Mouse (Mus musculus) thymus, postnatal 14 days (tissue): ENCODE data around the gene Pde4b.

ENCODE experiments used
- DNase-seq: peaks from one replicate; pipeline ENCODE4 v3.0.0; 2021

Gene Pde4b

GRCm38 (mm10) chr4:102558328-102558727 lies 471.0 kb downstream of the Pde4b start:
- no peak for DNase-seq

- no peak for DNase-seq
These were observed 473.4 kb downstream of the Pde4b start for GRCm38 (mm10) chr4:102560676-102561280.

GRCm38 (mm10) chr4:102563273-102563855 lies 476.0 kb downstream of the Pde4b start:
- no peak for DNase-seq

DNA sequence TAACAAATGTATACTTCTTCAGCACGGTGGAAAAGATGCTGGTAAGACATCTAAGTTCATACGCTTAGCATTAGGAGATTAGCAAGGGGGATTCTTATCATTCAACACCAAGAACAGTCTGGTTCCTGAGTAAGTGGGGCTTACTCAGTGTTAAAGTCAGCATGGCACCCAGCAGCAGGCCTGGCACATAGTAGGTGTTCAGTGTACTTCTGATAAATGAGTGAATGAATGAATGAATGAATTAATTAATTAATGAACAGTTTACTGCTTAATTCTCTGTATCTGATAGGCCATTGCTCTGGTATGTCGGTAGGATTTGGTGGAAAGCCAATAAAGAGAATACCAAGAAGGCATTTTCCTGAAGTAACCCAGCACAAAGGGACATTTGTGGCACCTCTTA lies 476.9 kb downstream of the Pde4b start:
- no peak for DNase-seq

DNA sequence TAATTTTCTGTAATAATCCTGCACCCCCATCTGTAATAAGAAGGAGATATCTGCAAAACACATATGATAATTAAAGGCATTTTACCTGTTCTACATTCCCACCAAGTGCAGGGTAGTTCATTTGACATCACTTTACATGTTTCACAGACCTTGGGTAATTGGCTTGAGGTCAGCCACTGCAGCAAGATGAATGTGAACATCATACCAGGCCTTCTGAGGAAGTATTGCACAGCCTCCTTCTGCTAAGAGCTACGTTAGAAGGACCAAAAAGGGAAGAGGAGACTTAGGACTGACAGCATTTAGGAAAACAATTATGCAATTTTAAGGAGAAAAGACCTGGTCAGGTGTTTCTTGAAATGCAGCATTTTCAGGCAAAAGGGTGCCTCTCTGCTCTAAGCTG lies 479.1 kb downstream of the Pde4b start:
- no peak for DNase-seq

GRCm38 (mm10) chr4:102567111-102567510 lies 479.8 kb downstream of the Pde4b start:
- peak; percentile 40 for DNase-seq

DNA sequence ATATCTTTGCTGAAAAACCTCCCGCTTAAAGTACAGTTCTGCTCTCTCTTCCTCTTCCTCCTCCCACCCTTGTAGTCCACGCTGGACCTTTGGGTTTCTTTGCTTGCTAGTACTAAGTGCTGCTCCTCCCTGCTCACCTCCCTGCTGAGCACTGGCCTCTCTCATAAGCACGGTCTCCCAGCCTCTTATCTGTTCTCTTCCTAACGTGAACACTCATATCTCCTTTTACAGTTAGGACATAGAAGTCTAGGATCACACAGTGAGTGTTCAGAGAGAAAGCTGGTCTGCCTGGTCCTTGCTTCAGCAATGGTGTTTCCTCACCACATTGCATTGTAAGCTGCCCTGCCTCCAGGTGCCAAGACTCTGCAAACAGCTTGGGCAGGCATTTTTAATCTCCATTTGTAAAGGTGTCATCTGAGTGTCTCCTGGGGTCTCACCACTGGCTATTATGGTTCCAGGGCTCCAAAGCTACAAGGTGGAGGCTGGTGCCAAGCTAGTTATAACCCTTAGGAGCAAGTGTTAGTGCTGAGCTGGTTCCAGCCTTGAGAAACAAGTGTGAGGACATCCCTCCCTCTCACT lies 480.4 kb downstream of the Pde4b start:
- DNase-seq, result peak; percentile 26

DNA sequence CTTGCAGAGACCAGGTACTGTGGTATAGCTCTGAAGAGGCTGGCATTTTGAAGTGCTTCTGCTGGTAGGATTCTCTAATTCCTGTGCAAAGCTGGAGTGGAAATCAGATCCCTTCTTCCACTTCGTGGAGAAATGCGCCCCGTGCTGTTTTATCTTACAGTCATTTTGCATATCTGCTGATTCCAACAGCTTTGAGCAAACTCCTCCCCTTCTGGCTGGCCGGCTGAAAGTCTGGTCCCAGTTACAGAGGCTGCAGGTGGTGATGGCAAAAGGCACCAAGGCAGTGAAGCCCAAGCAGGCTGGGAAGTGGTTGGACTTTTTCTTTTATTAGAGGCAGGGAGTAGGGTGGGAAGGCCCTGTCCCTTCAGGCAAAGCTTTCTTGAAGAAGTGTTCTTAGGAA lies 481.2 kb downstream of the Pde4b start:
- peak; percentile 63 for DNase-seq

DNA sequence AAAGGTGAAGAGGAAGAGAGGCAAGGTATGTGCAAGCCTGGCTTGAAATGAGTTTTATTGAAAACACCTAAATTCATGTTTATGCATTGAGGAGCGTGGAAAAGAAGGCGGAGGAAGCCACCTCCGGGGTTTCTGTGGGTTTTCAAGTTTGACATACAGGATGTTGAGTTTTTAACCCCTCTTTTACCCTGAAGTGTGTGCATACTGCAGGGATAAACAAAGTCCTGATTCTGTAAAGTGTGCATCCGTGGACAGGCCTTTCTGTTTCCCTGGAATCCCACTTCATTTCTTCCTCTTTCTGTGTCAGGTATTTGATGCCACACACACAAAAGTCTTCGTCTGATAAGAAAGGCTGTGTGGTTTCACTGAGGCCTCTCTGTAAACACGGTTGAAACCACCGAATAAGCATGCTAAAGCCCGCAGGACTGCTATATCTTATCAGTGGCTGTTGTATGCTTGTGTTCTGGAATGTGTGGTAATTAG lies 481.8 kb downstream of the Pde4b start:
- peak; percentile 77 for DNase-seq

DNA sequence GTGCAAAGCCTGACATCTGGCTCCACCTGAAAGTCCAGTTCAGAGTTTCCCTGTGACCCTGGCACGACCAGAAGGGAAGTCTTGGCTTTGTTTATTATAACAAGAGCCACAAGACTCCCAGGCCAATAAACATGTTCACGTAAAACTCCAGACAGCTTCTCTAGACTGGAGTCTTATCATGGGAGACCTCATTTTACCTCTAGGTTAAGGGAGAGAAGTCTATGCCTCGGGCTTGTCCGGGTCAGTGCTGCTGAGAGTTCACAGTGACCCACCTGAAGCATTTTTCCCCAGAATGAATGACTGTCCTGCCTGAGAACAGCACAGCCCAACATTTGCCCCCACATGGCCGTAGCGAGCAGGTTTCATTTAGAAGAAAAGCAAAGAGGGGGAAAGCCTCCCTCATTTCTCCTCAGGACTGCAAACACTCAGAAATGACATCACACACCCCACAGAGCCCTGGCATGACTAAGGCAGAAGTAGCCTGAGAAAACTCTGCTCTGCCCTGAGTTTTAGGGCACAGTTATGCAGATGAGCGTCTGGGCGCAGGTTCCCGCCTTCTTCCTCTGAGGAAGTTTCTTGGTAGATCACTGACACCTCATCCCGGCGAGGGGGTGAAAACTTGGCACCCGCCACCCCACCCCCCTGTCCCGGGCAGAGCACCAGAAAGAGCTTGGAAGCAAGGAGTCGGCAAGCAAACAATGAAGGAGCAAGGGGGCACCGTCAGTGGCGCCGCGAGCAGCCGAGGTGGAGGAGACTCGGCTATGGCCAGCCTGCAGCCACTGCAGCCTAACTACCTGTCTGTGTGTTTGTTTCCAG lies 482.8 kb downstream of the Pde4b start:
- peak; percentile 80 for DNase-seq

DNA sequence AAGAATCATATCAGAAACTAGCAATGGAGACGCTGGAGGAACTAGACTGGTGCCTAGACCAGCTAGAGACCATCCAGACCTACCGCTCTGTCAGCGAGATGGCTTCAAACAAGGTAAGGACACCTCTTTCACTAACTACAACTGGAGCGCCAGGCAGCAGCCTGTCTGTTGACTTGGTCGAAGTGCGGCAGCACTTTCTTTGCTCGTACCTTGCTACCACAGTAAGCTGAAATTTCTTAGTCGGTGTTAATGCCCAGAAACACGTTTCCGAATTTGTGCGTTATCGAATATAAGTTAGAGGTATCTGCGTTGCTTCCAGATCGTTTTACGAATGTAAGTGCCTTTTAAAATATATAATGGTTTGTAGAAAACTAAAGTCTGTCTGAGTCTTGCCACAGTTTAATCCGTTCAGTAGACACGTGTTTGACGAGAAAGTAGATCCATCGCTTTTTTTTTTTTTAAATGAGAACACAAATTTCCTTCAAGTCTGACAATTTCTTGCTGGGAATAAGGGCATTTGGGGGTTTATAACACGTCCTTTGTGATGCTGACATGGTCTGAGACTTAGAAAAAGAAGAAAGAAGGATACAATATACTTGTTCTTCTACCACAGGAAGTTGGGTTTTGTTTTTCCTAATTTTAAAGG lies 483.5 kb downstream of the Pde4b start:
- peak; percentile 64 for DNase-seq

GRCm38 (mm10) chr4:102572031-102572430 lies 484.7 kb downstream of the Pde4b start:
- peak; percentile 29 for DNase-seq

DNA sequence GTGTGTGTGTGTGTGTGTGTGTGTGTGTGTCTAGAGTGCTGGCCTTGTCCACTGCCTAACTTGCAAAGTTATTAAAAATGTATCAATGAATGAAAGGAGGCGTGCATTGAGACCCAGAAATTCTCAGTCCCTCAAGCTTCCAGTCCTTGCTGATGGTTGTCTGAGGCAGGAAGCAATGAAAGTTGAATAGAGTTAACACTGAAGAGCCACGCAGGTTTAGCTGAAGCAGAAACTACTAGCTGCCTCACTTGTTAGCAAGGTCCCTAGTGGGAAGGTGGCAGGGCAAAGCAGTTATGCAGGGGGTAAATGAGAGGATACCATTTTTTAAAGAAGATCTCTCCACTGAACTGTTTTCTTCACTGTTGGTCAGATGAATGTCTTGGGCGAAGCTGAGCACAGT lies 485.2 kb downstream of the Pde4b start:
- peak; percentile 36 for DNase-seq

DNA sequence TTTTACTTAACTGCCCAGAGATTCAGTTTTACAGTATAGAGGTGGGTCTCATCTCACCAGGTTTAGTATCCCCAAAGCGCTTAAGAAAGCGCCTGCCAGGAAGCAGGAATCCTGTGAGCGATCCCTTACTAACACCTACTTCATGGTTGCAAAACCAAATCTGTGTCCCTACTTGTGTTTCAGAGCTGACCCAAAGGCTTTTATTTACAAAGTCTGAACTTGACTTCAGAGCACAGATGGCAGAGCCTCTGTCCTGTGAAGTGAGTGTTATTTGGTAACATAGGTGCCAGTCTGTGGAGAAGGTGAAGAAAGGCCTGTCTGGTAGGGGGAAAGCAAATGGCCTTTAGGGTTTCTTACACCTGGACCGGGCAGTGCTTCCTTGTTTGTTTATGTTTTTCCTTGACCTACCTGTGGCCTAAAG lies 486.0 kb downstream of the Pde4b start:
- DNase-seq, result no peak

- peak; percentile 40 for DNase-seq
These were observed 486.9 kb downstream of the Pde4b start for GRCm38 (mm10) chr4:102574226-102574625.

DNA sequence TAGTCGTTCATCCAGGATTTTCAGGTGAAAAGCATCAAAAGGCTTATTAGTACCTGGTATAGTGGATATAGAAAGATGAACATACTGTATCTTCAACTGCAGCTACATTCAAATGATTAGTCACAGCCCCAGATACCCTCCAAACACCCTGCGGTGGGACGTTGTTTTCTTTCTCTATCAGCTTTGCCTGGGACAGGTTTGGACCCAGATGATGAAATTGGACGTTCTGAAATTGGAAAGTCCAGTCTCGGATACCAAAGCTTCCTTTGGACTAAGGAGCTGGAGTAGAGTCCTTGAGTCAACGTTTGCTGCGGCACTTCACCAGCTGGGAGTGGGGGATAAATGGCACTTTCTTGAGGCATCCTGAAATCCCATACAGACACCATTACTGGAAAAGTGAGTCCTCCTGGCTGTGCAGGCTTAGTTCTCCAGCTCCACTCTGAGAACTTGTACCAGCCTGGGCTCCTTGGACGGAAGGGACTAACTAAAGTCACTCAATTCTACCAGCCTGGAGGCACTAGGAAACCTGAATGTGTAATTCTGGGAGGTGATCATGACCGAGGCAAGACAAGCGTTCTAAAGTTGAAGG lies 487.4 kb downstream of the Pde4b start:
- DNase-seq, result no peak

DNA sequence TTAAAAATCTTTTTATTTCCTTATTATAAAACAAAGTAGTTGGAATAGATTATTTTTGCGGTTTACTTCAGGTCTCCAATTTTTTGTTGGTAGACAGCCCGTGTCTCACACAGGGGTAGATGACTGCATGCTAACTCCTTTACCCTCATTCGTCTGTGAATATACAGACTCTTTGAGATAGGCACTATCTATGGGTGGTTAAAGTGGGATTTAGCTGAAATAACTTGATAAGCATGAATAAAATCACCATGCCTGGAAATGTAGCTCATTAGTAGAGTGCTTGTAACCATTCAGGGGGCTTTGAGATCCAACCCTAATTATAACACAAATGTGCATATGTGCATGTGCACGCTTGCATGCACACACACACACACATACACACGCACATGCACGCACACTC lies 488.8 kb downstream of the Pde4b start:
- no peak for DNase-seq

DNA sequence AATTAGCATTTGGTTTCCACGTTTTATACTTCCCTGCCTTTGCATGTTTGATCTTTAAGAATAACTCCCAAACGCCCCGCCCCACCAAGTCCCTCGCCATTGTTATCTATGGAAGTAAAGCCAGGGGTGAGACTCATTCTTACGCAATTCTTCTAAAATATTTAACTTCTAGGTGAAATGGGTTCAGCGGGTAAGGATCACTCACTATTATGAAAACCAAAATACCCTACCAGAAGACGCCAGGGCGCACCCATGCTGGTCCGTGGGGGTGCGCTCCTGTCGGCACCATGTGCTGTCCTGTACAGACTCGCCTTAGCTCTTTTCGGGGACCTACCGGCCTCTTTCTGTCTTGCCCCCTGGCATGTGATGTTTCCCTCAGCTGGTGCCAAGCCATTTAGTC lies 490.3 kb downstream of the Pde4b start:
- DNase-seq, result no peak

GRCm38 (mm10) chr4:102579051-102579450 lies 491.7 kb downstream of the Pde4b start:
- no peak for DNase-seq

DNA sequence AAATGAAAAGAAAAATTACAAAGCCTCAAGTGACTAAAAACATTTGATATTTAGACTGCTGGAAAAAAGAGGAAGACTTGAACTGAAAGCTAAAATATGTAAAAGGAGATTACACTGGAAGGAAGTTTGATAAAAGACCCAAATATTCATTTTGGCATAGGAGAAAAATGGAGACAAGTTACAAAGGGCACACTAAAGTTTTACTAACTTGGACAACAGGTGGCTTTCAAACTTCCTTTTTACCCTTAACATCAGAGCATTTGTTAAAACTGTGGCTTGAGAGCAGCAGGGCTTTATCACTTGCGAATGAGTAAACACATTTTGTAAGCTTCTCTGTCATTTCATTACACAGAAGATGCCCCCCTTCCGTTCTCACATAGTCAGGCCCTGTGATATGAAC lies 492.4 kb downstream of the Pde4b start:
- DNase-seq, result no peak

- no peak for DNase-seq
These were observed 494.9 kb downstream of the Pde4b start for GRCm38 (mm10) chr4:102582165-102582749.

GRCm38 (mm10) chr4:102582963-102583362 lies 495.6 kb downstream of the Pde4b start:
- DNase-seq, result no peak
